Mouse (Mus musculus) heart, embryonic 13.5 days (tissue): ENCODE measurements around the gene Gm11756. TPM values are rescaled to one million over a fixed set of nuclear protein-coding genes. Genes with fewer than 3 reads are reported as not detected.
"Not testable (repeated sequence)": the region's sequence is repeated elsewhere in the genome, so short reads cannot be mapped to it uniquely, and the experiment has no call there.

Source experiments
- ATAC-seq: fragments of 200-750 bp; cut with Nextera tagmentation; 2 replicates; pipeline ENCODE4 v1.8.0; 2017; ENCODE audit warnings: moderate TSS enrichment; ENCODE audit not compliant: insufficient number of reproducible peaks, low FRiP score, low TSS enrichment; ENCODE audit errors: extremely low read depth
- H3K27ac ChIP-seq: fragments of 300-500 bp; sonication (generic); replicated peaks from 2 replicates; pipeline ENCODE4 v1.5.1; 2015; ENCODE audit warnings: moderate library complexity, mild to moderate bottlenecking, inconsistent platforms
- H3K27me3 ChIP-seq: fragments of 300-500 bp; sonication (generic); replicated peaks from 2 replicates; pipeline ENCODE4 v1.6.1; 2015; ENCODE audit warnings: mild to moderate bottlenecking, inconsistent platforms
- H3K36me3 ChIP-seq: fragments of 300-500 bp; sonication (generic); 2 replicates; pipeline ENCODE4 v1.6.1; 2015; ENCODE audit warnings: mild to moderate bottlenecking, inconsistent platforms
- H3K4me1 ChIP-seq: fragments of 300-500 bp; sonication (generic); 2 replicates; pipeline ENCODE4 v1.6.1; 2015; ENCODE audit warnings: inconsistent platforms
- H3K4me2 ChIP-seq: fragments of 300-500 bp; sonication (generic); 2 replicates; pipeline ENCODE4 v1.6.1; 2015; ENCODE audit warnings: inconsistent platforms, mild to moderate bottlenecking, moderate library complexity
- H3K4me3 ChIP-seq: fragments of 300-500 bp; sonication (generic); 2 replicates; pipeline ENCODE4 v1.5.1; 2015; ENCODE audit warnings: moderate library complexity, mild to moderate bottlenecking, inconsistent platforms
- H3K9ac ChIP-seq: fragments of 300-500 bp; sonication (generic); 2 replicates; pipeline ENCODE4 v1.6.1; 2015; ENCODE audit warnings: inconsistent platforms, mild to moderate bottlenecking, moderate library complexity
- H3K9me3 ChIP-seq: fragments of 300-500 bp; sonication (generic); 2 replicates; pipeline ENCODE4 v1.6.1; 2016; ENCODE audit warnings: inconsistent platforms
- WGBS: fragments of 180-500 bp; shearing (Covaris S2); methylation state at CpG from one replicate; pipeline ENCODE4 v1.1.7; 2015; ENCODE audit warnings: mixed read lengths; 5-methylcytosine and 5-hydroxymethylcytosine counted together
- polyA plus RNA-seq: library from polyadenylated mRNA; unstranded; fragments of >200 nt; fragmentation: Nextera tagmentation; extraction: Ambion mirVana; gene quantifications from 2 replicates; pipeline ENCODE4 v1.2.1, GENCODE M21; 2015

Gm11756 gene
- polyA plus RNA-seq = not detected in 2 replicates

DNA sequence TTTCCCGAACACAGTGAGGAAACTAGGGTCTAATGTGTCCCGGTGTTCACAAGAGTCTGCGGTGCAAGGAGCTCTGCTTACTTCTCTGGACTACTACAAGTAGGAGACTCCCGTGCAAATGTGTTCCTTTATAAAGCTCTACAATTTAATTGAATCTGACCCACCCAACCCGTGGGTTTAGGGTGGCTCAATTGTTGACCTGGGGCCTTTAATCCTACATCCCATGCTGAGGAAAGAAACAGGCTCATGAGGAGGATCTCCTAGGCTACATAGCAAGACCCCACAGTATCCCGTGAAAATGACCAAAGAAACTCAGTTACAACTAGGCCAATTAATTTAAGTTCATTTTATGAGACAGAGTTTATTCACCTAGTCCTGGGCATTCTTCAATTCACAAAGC, at the start of gene Gm11756:
Gene Gm11756, minus strand, starts transcription at position 101 of the 400 bp plus-strand sequence.
- not testable (repeated sequence) for H3K9me3 ChIP-seq, H3K4me1 ChIP-seq, H3K4me3 ChIP-seq, ATAC-seq, H3K27me3 ChIP-seq, H3K4me2 ChIP-seq, H3K9ac ChIP-seq, H3K27ac ChIP-seq, H3K36me3 ChIP-seq
- 77% methylated on average over 6 of the region's 6 CpGs for WGBS

DNA sequence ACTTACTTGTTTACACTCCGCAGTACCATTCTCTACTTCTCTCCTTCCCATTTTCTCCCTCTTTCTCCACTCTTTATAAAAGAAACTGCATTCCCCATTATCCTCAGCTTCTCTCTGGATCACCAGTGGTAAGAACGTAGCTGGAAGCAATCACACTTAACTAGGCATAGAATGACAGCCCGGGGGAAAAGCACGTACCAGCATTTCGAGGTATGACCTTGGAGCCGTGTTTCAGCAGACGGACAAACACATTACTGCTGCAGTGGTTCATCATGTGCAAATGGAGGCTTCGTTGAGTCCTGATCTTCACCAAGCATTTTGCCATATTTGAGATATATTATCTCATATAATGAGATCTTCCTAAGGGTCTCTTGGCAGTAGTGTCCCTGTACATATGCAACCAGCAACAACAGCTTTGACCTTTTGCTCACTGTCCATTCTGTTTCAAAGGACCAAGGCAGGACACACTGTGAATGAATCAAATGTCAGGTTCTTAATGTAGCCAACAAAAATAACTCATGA, 29.9 kb upstream of the Gm11756 start, which contains the start of gene 2310002L09Rik:
Gene 2310002L09Rik, minus strand, starts transcription at position 472 of the 522 bp plus-strand sequence.
- 64% methylated on average over 8 of the region's 8 CpGs for WGBS
- Histone ChIP-seq H3K9me3 (no peaks in the 10 kb centered on the region), H3K27me3 (no peaks in the 10 kb centered on the region), H3K36me3 (no peaks in the 10 kb centered on the region), H3K4me3 (no peak within 1 kb of the TSS), H3K9ac (no peak within 1 kb of the TSS), H3K4me2 (no peak within 1 kb of the TSS), H3K27ac (no peak within 1 kb of the TSS), H3K4me1 (no peaks in the 10 kb centered on the region)
- no peak for ATAC-seq

DNA sequence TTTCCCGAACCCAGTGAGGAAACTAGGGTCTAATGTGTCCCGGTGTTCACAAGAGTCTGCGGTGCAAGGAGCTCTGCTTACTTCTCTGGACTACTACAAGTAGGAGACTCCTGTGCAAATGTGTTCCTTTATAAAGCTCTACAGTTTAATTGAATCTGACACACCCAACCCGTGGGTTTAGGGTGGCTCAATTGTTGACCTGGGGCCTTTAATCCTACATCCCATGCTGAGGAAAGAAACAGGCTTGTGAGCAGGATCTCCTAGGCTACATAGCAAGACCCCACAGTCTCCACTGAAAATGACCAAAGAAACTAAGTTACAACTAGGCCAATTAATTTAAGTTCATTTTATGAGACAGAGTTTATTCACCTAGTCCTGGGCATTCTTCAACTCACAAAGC, 14.7 kb downstream of the Gm11756 start, which contains the start of gene Gm13871:
Gene Gm13871, minus strand, starts transcription at position 101 of the 400 bp plus-strand sequence.
- H3K36me3 ChIP-seq, H3K9ac ChIP-seq, ATAC-seq, H3K27ac ChIP-seq, H3K4me2 ChIP-seq, H3K9me3 ChIP-seq, H3K27me3 ChIP-seq, H3K4me1 ChIP-seq, H3K4me3 ChIP-seq: not testable (repeated sequence)
- no CpG with 5 or more reads among the region's 4 CpGs for WGBS

DNA sequence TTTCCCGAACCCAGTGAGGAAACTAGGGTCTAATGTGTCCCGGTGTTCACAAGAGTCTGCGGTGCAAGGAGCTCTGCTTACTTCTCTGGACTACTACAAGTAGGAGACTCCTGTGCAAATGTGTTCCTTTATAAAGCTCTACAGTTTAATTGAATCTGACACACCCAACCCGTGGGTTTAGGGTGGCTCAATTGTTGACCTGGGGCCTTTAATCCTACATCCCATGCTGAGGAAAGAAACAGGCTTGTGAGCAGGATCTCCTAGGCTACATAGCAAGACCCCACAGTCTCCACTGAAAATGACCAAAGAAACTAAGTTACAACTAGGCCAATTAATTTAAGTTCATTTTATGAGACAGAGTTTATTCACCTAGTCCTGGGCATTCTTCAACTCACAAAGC, 29.5 kb downstream of the Gm11756 start, which contains the start of gene Gm11757:
Gene Gm11757, minus strand, starts transcription at position 101 of the 400 bp plus-strand sequence.
- no CpG with 5 or more reads among the region's 4 CpGs for WGBS
- H3K4me2 ChIP-seq, H3K4me3 ChIP-seq, ATAC-seq, H3K36me3 ChIP-seq, H3K27ac ChIP-seq, H3K9ac ChIP-seq, H3K27me3 ChIP-seq, H3K4me1 ChIP-seq, H3K9me3 ChIP-seq: not testable (repeated sequence)

- H3K9me3 ChIP-seq, H3K4me2 ChIP-seq, H3K27me3 ChIP-seq, H3K9ac ChIP-seq, H3K27ac ChIP-seq, H3K4me1 ChIP-seq, H3K4me3 ChIP-seq, H3K36me3 ChIP-seq, ATAC-seq: not testable (repeated sequence)
- no CpG with 5 or more reads among the region's 4 CpGs for WGBS
These were observed 44.4 kb downstream of the Gm11756 start, which contains the start of gene Gm11758 for GRCm38 (mm10) chr4:73876166-73876565. Gene Gm11758 (minus strand): TSS chr4:73876266.

Other genes starting within 250 kb of the Gm11756 start
- not detected in 2 replicates for gene Gm428, start 237.2 kb downstream of the Gm11756 start, polyA plus RNA-seq
- 0.48 and 0.50 TPM in 2 replicates for gene Rasef, start 129.8 kb downstream of the Gm11756 start, polyA plus RNA-seq
- not detected in 2 replicates for gene Gm11758, start 44.5 kb downstream of the Gm11756 start, polyA plus RNA-seq
- gene Gm11757, start 29.6 kb downstream of the Gm11756 start, polyA plus RNA-seq = not detected in 2 replicates
- not detected in 2 replicates for gene Gm13871, start 14.8 kb downstream of the Gm11756 start, polyA plus RNA-seq
- 0.59 and 0.82 TPM in 2 replicates for gene 2310002L09Rik, start 30.1 kb upstream of the Gm11756 start, polyA plus RNA-seq
- gene Frmd3, start 92.7 kb upstream of the Gm11756 start, polyA plus RNA-seq = 0.20 and 0.51 TPM in 2 replicates